Mouse (Mus musculus): ENCODE results near the gene Nipsnap1. TPM values are rescaled to one million over a fixed set of nuclear protein-coding genes. Genes with fewer than 3 reads are reported as not detected.
A peak's percentile ranks its signal among the peaks of the same experiment; 100 is the strongest.

Gene Nipsnap1
- polyA plus RNA-seq, 1 experiment from 2014 or later, result 35.8 TPM

GRCm38 (mm10) chr11:4874551-4874950 lies 800 bp downstream of the Nipsnap1 start:
- Histone ChIP-seq H3K4me3 (peak overlapping the region; percentile 78), H3K4me2 (peak overlapping the region; percentile 80), H3K4me1 (replicated peaks) (peaks cover 10% of the 10 kb centered on the region), H3K27me3 (replicated peaks) (no peaks in the 10 kb centered on the region), H3K9me3 (replicated peaks) (no peaks in the 10 kb centered on the region), H3K27ac (ENCODE audit: poor library complexity, severe bottlenecking) (no peak overlapping the region), H3K9ac (peak overlapping the region; percentile 72), H3K36me3 (peaks cover 4% of the 10 kb centered on the region; the same call in 1 of the 2 replicates)
- 12% methylated on average over 10 of the region's 10 CpGs for WGBS
- peak; percentile 52; the same call in 1 of the 2 replicates for ATAC-seq (ENCODE audit: insufficient number of reproducible peaks, low FRiP score)

DNA sequence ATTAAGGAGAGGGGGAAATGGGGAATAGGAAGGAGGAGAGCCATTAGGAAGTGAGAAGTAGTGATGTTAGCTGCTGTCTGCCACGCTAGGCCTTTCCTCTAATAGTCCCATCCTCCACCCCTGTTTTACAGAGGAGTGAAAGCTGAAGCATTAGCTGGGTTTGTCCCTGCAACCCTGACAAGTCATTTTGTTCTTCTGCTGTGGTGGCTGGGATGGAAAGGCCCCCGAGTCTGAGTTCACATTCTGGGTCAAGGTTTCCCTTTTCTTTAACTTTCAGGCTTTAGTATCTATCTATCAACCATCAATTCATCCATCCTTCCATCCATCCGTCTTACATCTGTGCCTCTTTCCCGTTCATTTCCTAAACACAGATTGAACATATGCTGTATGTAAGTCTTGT lies 7.3 kb downstream of the Nipsnap1 start:
- H3K36me3 ChIP-seq, result peaks cover 25% of the 10 kb centered on the region
- H3K4me3 ChIP-seq, result no peak overlapping the region
- WGBS, result 79% methylated on average over 4 of the region's 4 CpGs
- H3K9ac ChIP-seq, result 0 out of 2 replicates have a peak overlapping the region, but pooled peaks have one; percentile 13
- H3K4me2 ChIP-seq, result no peak overlapping the region
- H3K27ac ChIP-seq (ENCODE audit: poor library complexity, severe bottlenecking), result no peak overlapping the region
- no peaks in the 10 kb centered on the region for H3K27me3 ChIP-seq (replicated peaks)
- no peaks in the 10 kb centered on the region for H3K9me3 ChIP-seq (replicated peaks)
- peaks cover 21% of the 10 kb centered on the region for H3K4me1 ChIP-seq (replicated peaks)
- no peak for ATAC-seq (ENCODE audit: insufficient number of reproducible peaks, low FRiP score)

DNA sequence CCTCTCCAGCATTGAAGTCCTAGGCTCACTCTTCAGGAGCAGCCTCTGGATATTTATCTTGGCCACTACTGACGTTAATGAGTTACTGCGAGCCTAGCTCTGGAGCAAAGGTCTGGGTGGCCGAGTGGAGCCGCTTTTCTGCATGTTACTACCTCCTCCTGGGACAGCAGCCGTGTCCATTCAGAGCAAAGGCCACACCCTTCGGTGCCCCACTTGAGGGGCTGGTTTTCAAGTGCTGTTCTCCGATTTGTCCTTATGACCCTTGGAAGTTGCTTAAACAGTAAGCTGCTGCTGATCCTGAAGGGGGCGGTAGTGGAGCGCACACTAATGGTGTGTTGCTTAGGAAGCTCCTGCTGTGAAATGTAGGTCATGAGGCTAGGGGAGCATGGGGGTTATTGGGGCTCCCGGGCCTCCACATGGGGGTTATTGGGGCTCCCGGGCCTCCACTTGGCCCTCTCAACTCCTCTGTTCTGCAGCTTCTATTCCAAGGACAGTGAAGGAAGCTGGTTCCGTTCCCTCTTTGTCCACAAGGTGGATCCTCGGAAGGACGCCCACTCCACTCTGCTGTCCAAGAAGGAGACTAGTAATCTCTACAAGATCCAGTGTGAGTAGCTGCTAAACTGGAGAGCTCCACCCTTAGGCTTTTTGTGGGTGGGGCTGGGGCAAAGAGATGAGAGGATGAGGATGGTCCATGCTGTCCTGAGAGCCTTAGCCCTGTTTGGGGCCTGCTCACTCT lies 9.3 kb downstream of the Nipsnap1 start:
- ATAC-seq (ENCODE audit: insufficient number of reproducible peaks, low FRiP score), result peak; percentile 36
- Histone ChIP-seq H3K9me3 (replicated peaks) (no peaks in the 10 kb centered on the region), H3K36me3 (peaks cover 21% of the 10 kb centered on the region), H3K27me3 (replicated peaks) (no peaks in the 10 kb centered on the region), H3K27ac (ENCODE audit: poor library complexity, severe bottlenecking) (no peak overlapping the region; the same call in 1 of the 2 replicates), H3K4me2 (peak overlapping the region; percentile 20; the same call in 1 of the 2 replicates), H3K4me3 (no peak overlapping the region), H3K9ac (no peak overlapping the region), H3K4me1 (replicated peaks) (peaks cover 21% of the 10 kb centered on the region)
- 37% methylated on average over 14 of the region's 14 CpGs for WGBS

GRCm38 (mm10) chr11:4885385-4885903 lies 11.7 kb downstream of the Nipsnap1 start:
- WGBS, result 66% methylated on average over 2 of the region's 2 CpGs
- peaks cover 44% of the 10 kb centered on the region for H3K36me3 ChIP-seq
- H3K9me3 ChIP-seq (replicated peaks), result no peaks in the 10 kb centered on the region
- no peak for ATAC-seq (ENCODE audit: insufficient number of reproducible peaks, low FRiP score)
- peaks cover 21% of the 10 kb centered on the region for H3K4me1 ChIP-seq (replicated peaks)
- no peak overlapping the region for H3K4me3 ChIP-seq
- no peak overlapping the region for H3K4me2 ChIP-seq
- no peak overlapping the region for H3K27ac ChIP-seq (ENCODE audit: poor library complexity, severe bottlenecking)
- no peaks in the 10 kb centered on the region for H3K27me3 ChIP-seq (replicated peaks)
- H3K9ac ChIP-seq, result no peak overlapping the region

GRCm38 (mm10) chr11:4886987-4887386 lies 13.2 kb downstream of the Nipsnap1 start:
- WGBS, result 86% methylated on average over 3 of the region's 3 CpGs
- no peaks in the 10 kb centered on the region for H3K9me3 ChIP-seq (replicated peaks)
- H3K9ac ChIP-seq, result no peak overlapping the region
- no peak overlapping the region for H3K4me2 ChIP-seq
- H3K36me3 ChIP-seq, result peaks cover 54% of the 10 kb centered on the region
- peaks cover 11% of the 10 kb centered on the region for H3K4me1 ChIP-seq (replicated peaks)
- no peak for ATAC-seq (ENCODE audit: insufficient number of reproducible peaks, low FRiP score)
- H3K27ac ChIP-seq (ENCODE audit: poor library complexity, severe bottlenecking), result no peak overlapping the region
- no peak overlapping the region for H3K4me3 ChIP-seq
- H3K27me3 ChIP-seq (replicated peaks), result no peaks in the 10 kb centered on the region

GRCm38 (mm10) chr11:4894848-4895816 lies 21.4 kb downstream of the Nipsnap1 start, which contains the start of gene Thoc5:
Gene Thoc5, plus strand, starts transcription at chr11:4895320.
- Histone ChIP-seq H3K4me1 (replicated peaks) (peaks cover 5% of the 10 kb centered on the region), H3K27ac (ENCODE audit: poor library complexity, severe bottlenecking) (peak within 1 kb of the TSS; percentile 17; the same call in 1 of the 2 replicates), H3K36me3 (peaks cover 29% of the 10 kb centered on the region), H3K4me2 (peak within 1 kb of the TSS; percentile 86), H3K9ac (peak within 1 kb of the TSS; percentile 76), H3K4me3 (peak within 1 kb of the TSS; percentile 84), H3K9me3 (replicated peaks) (no peaks in the 10 kb centered on the region), H3K27me3 (replicated peaks) (no peaks in the 10 kb centered on the region)
- 2% methylated on average over 52 of the region's 52 CpGs for WGBS
- peak; percentile 87 for ATAC-seq (ENCODE audit: insufficient number of reproducible peaks, low FRiP score)

DNA sequence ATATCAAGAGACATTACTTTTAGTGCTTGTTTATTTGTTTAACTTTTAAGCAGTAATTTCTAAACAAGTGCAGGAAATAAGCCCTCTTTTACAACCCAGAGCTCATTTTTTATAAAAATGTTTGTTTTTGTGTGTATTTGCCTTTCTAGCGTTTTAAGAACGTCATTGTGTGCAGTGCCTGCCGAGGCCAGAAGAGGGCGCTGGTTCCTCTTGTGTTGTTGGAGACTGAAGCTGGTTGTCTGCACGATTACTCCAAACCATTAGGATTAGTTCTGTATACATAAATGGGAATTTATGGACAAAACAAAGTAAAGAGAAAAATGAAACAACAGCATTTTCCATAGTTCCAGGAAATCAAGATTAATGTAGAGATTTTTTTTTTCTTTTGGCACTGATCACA lies 26.7 kb downstream of the Nipsnap1 start:
- H3K36me3 ChIP-seq, result peaks cover 50% of the 10 kb centered on the region
- WGBS, result 72% methylated on average over 5 of the region's 5 CpGs
- H3K4me3 ChIP-seq, result no peak overlapping the region

GRCm38 (mm10) chr11:4901956-4902355 lies 28.2 kb downstream of the Nipsnap1 start:
- no peaks in the 10 kb centered on the region for H3K9me3 ChIP-seq (replicated peaks)
- no peak overlapping the region for H3K4me2 ChIP-seq
- no peaks in the 10 kb centered on the region for H3K27me3 ChIP-seq (replicated peaks)
- H3K27ac ChIP-seq (ENCODE audit: poor library complexity, severe bottlenecking), result no peak overlapping the region
- peaks cover 61% of the 10 kb centered on the region for H3K36me3 ChIP-seq
- no peaks in the 10 kb centered on the region for H3K4me1 ChIP-seq (replicated peaks)
- H3K4me3 ChIP-seq, result no peak overlapping the region
- no peak overlapping the region for H3K9ac ChIP-seq
- no peak for ATAC-seq (ENCODE audit: insufficient number of reproducible peaks, low FRiP score)
- WGBS, result 86% methylated on average over 6 of the region's 6 CpGs

More for the DNA sequence above, 26.7 kb downstream of the Nipsnap1 start:
- Histone ChIP-seq H3K9me3 (replicated peaks) (no peaks in the 10 kb centered on the region), H3K4me1 (replicated peaks) (peaks cover 5% of the 10 kb centered on the region), H3K4me2 (no peak overlapping the region), H3K27me3 (replicated peaks) (no peaks in the 10 kb centered on the region), H3K9ac (no peak overlapping the region), H3K27ac (ENCODE audit: poor library complexity, severe bottlenecking) (no peak overlapping the region)
- ATAC-seq (ENCODE audit: insufficient number of reproducible peaks, low FRiP score), result no peak

- no peaks in the 10 kb centered on the region for H3K27me3 ChIP-seq (replicated peaks)
- H3K4me3 ChIP-seq, result no peak overlapping the region
- no peaks in the 10 kb centered on the region for H3K9me3 ChIP-seq (replicated peaks)
- no peak overlapping the region for H3K27ac ChIP-seq (ENCODE audit: poor library complexity, severe bottlenecking)
- no peaks in the 10 kb centered on the region for H3K4me1 ChIP-seq (replicated peaks)
- no peak overlapping the region for H3K9ac ChIP-seq
- H3K36me3 ChIP-seq, result peaks cover 72% of the 10 kb centered on the region
- no peak for ATAC-seq (ENCODE audit: insufficient number of reproducible peaks, low FRiP score)
- H3K4me2 ChIP-seq, result no peak overlapping the region
- WGBS, result 85% methylated on average over 6 of the region's 6 CpGs
Measured at GRCm38 (mm10) chr11:4906231-4906630, 32.5 kb downstream of the Nipsnap1 start.

DNA sequence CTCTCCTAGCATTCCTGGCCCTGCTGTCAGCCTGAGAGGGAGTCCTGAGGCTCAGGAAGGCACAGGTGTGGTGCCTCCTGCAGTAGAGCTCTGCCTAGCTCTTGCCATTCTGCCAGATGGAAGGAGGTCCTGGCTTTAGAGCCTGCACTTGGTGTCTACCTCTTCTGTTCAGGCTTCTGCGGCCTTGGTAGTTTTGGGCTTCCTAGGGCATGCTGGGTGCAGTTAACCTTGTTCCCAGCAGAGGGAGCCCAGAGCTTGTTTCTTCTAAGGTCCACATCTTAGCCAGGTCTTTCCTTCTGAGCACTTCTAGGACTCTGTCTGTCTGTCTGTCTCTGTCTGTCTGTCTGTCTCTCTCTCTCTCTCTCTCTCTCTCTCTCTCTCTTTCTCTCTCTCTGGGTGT lies 42.3 kb downstream of the Nipsnap1 start:
- H3K27me3 ChIP-seq (replicated peaks), result no peaks in the 10 kb centered on the region
- H3K9ac ChIP-seq, result no peak overlapping the region
- 17% methylated on average over 1 of the region's 1 CpGs for WGBS
- H3K4me3 ChIP-seq, result no peak overlapping the region
- no peaks in the 10 kb centered on the region for H3K4me1 ChIP-seq (replicated peaks)
- H3K27ac ChIP-seq (ENCODE audit: poor library complexity, severe bottlenecking), result no peak overlapping the region
- no peaks in the 10 kb centered on the region for H3K9me3 ChIP-seq (replicated peaks)
- 0 out of 2 replicates have a peak, but pooled peaks have one; percentile 18 for ATAC-seq (ENCODE audit: insufficient number of reproducible peaks, low FRiP score)
- H3K36me3 ChIP-seq, result peaks cover 78% of the 10 kb centered on the region
- no peak overlapping the region for H3K4me2 ChIP-seq

- Histone ChIP-seq H3K9ac (no peak overlapping the region), H3K4me3 (no peak overlapping the region), H3K4me1 (replicated peaks) (no peaks in the 10 kb centered on the region), H3K4me2 (no peak overlapping the region), H3K27ac (ENCODE audit: poor library complexity, severe bottlenecking) (no peak overlapping the region), H3K27me3 (replicated peaks) (no peaks in the 10 kb centered on the region), H3K36me3 (peaks cover 88% of the 10 kb centered on the region), H3K9me3 (replicated peaks) (no peaks in the 10 kb centered on the region)
- 81% methylated on average over 2 of the region's 2 CpGs for WGBS
- no peak for ATAC-seq (ENCODE audit: insufficient number of reproducible peaks, low FRiP score)
Measured at GRCm38 (mm10) chr11:4921281-4921680, 47.5 kb downstream of the Nipsnap1 start.
